Mouse (Mus musculus) lung, postnatal 0 days (tissue): ENCODE data around the gene Prox1.

Source experiments
- CTCF ChIP-seq: IDR thresholded peaks from 2 replicates; pipeline ENCODE4 v1.5.1; 2016; ENCODE audit warnings: antibody characterized with exemption, mild to moderate bottlenecking
- EP300 ChIP-seq: IDR thresholded peaks from 2 replicates; pipeline ENCODE4 v1.6.1; 2016; ENCODE audit warnings: antibody characterized with exemption, mild to moderate bottlenecking, control low read depth

DNA sequence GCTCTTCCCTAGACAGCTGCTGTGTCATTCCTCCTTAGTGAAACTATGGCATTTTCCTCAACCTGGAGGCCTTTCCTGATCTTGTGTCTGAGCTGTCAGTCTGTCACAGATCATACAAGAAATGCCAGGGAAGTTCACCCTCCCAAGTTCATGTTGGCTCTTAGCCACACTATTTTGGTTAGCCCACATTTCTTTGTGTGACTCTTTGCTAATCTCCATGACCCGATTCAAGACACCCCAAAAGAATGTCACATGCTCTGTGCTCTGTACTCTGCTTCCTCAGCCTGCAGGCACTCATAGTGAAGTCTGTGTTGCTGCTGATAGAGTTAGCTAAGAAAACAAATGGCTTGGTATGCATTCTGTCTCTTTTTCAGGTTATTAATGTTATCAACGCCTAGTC is 18.6 kb upstream of the Prox1 start:
- no peak for TF ChIP-seq CTCF
- TF ChIP-seq EP300, result no peak
